Mouse (Mus musculus) brown adipose tissue, adult 24 weeks (tissue): ENCODE data around the gene Dclre1c. TPM values are rescaled to one million over a fixed set of nuclear protein-coding genes. Genes with fewer than 3 reads are reported as not detected.

Experiments used
- H3K27ac ChIP-seq: fragments of 200-500 bp; replicated peaks from 2 replicates; pipeline ENCODE4 v1.5.1; 2012; ENCODE audit warnings: low read depth, mild to moderate bottlenecking, low read length
- H3K4me1 ChIP-seq: fragments of 200-500 bp; 2 replicates; pipeline ENCODE4 v1.6.1; 2012; ENCODE audit warnings: low read length, mixed read lengths; ENCODE audit not compliant: control insufficient read depth, insufficient read depth, insufficient read length
- H3K4me3 ChIP-seq: fragments of 200-500 bp; 2 replicates; pipeline ENCODE4 v1.5.1; 2012; ENCODE audit warnings: low read depth, mild to moderate bottlenecking, low read length, moderate library complexity; ENCODE audit not compliant: insufficient read depth
- polyA plus RNA-seq: library from polyadenylated mRNA; stranded (reverse); fragments of >200 nt; gene quantifications from 2 replicates; pipeline ENCODE4 v1.2.4, GENCODE M21; 2012; ENCODE audit not compliant: missing spikeins, insufficient read depth, insufficient read length

Dclre1c gene
- polyA plus RNA-seq, 1 experiment, result 3.5 TPM

GRCm38 (mm10) chr2:3444206-3444605, 20.3 kb downstream of the Dclre1c start:
- Histone ChIP-seq H3K4me1 (no peaks in the 10 kb centered on the region), H3K4me3 (no peak overlapping the region)

GRCm38 (mm10) chr2:3445984-3446383, 22.1 kb downstream of the Dclre1c start:
- H3K4me3 ChIP-seq, result no peak overlapping the region
- no peaks in the 10 kb centered on the region for H3K4me1 ChIP-seq
- no peak overlapping the region for H3K27ac ChIP-seq

More at GRCm38 (mm10) chr2:3444206-3444605, 20.3 kb downstream of the Dclre1c start:
- H3K27ac ChIP-seq, result no peak overlapping the region

- H3K4me1 ChIP-seq, result no peaks in the 10 kb centered on the region
- no peak overlapping the region for H3K27ac ChIP-seq
- H3K4me3 ChIP-seq, result no peak overlapping the region
Measured at GRCm38 (mm10) chr2:3449431-3449830, 25.5 kb downstream of the Dclre1c start.

GRCm38 (mm10) chr2:3453096-3453495, 29.2 kb downstream of the Dclre1c start:
- Histone ChIP-seq H3K4me3 (no peak overlapping the region), H3K4me1 (no peaks in the 10 kb centered on the region), H3K27ac (no peak overlapping the region)

GRCm38 (mm10) chr2:3456590-3456989, 32.7 kb downstream of the Dclre1c start:
- Histone ChIP-seq H3K4me1 (no peaks in the 10 kb centered on the region), H3K27ac (no peak overlapping the region), H3K4me3 (no peak overlapping the region)

- H3K4me3 ChIP-seq, result peak overlapping the region; percentile 83
- no peak overlapping the region for H3K27ac ChIP-seq
- H3K4me1 ChIP-seq, result peaks cover 3% of the 10 kb centered on the region; the same call in 1 of the 2 replicates
Measured at GRCm38 (mm10) chr2:3473891-3474290, 50.0 kb downstream of the Dclre1c start.

- H3K4me1 ChIP-seq, result peaks cover 3% of the 10 kb centered on the region; the same call in 1 of the 2 replicates
- H3K4me3 ChIP-seq, result peak overlapping the region; percentile 83
- H3K27ac ChIP-seq, result no peak overlapping the region
Measured at GRCm38 (mm10) chr2:3474361-3474805, 50.5 kb downstream of the Dclre1c start.

- Histone ChIP-seq H3K4me1 (peaks cover 3% of the 10 kb centered on the region; the same call in 1 of the 2 replicates), H3K27ac (peak within 1 kb of the TSS; percentile 72), H3K4me3 (peak within 1 kb of the TSS; percentile 83)
Measured at GRCm38 (mm10) chr2:3474861-3475283, 50.9 kb downstream of the Dclre1c start, which contains the start of gene Suv39h2. Gene Suv39h2, minus strand, starts transcription at chr2:3475031.

- Histone ChIP-seq H3K27ac (no peak overlapping the region), H3K4me3 (peak overlapping the region; percentile 83)
Measured at GRCm38 (mm10) chr2:3475746-3476251, 51.9 kb downstream of the Dclre1c start.

GRCm38 (mm10) chr2:3480239-3480638, 56.3 kb downstream of the Dclre1c start:
- Histone ChIP-seq H3K27ac (no peak overlapping the region), H3K4me1 (peaks cover 3% of the 10 kb centered on the region; the same call in 1 of the 2 replicates), H3K4me3 (no peak overlapping the region)

More at GRCm38 (mm10) chr2:3475746-3476251, 51.9 kb downstream of the Dclre1c start:
- H3K4me1 ChIP-seq, result peaks cover 3% of the 10 kb centered on the region; the same call in 1 of the 2 replicates

GRCm38 (mm10) chr2:3489816-3490215, 65.9 kb downstream of the Dclre1c start:
- H3K4me1 ChIP-seq, result no peaks in the 10 kb centered on the region
- H3K4me3 ChIP-seq, result no peak overlapping the region
- H3K27ac ChIP-seq, result no peak overlapping the region

GRCm38 (mm10) chr2:3493833-3494409, 70.0 kb downstream of the Dclre1c start:
- Histone ChIP-seq H3K4me1 (no peaks in the 10 kb centered on the region), H3K4me3 (no peak overlapping the region), H3K27ac (no peak overlapping the region)

GRCm38 (mm10) chr2:3499543-3499942, 75.6 kb downstream of the Dclre1c start:
- Histone ChIP-seq H3K27ac (no peak overlapping the region), H3K4me1 (no peaks in the 10 kb centered on the region), H3K4me3 (no peak overlapping the region)

- no peak overlapping the region for H3K4me3 ChIP-seq
- H3K27ac ChIP-seq, result no peak overlapping the region
- H3K4me1 ChIP-seq, result no peaks in the 10 kb centered on the region
Measured at GRCm38 (mm10) chr2:3500886-3501285, 77.0 kb downstream of the Dclre1c start.

GRCm38 (mm10) chr2:3512076-3512475, 88.1 kb downstream of the Dclre1c start:
- Histone ChIP-seq H3K27ac (peak overlapping the region; percentile 19; the same call in 1 of the 2 replicates), H3K4me3 (peak overlapping the region; percentile 78), H3K4me1 (peaks cover 2% of the 10 kb centered on the region)
